Mouse (Mus musculus): Measurements from ENCODE around the gene Mpzl1.

DNA sequence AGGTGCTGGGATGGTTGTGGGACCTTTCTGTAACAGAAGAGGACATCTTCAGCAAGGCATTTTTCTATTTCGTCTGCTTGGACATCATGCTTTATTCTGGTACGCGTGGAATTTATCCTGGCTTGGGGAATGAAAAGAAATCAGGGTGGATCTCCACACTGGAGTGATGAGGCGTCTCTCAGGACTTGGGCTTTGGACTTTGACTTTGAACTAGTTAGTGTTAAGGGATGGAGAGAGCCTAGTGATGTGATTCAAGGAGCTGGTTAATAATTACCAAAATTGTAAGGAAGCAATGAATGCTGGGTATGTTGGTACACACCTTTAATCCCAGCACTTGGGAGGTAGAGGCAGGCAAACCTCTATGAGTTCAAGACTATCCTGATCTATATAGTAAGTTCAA is 69.1 kb downstream of the Mpzl1 start:
- no peak for TF ChIP-seq CTCF (IDR thresholded peaks at IDR 0.05; ENCODE audit: control insufficient read depth, insufficient read depth, low read length)
- no peak for TF ChIP-seq POLR2A (IDR thresholded peaks at IDR 0.05; ENCODE audit: borderline replicate concordance, control insufficient read depth, low read depth, low read length)
